Mouse (Mus musculus) midbrain, embryonic 16.5 days (tissue): ENCODE measurements at regions not wholly inside any gene's neighbourhood (a gene's known extent, or its start where the extent isn't known, plus 50 kb on each side); places are given as distances from the start of the nearest gene placed in this dataset.

Source experiments
- ATAC-seq: fragments of 200-750 bp; cut with Nextera tagmentation; 2 replicates; pipeline ENCODE4 v1.8.0; 2017; ENCODE audit warnings: moderate TSS enrichment
- H3K27ac ChIP-seq: fragments of 300-500 bp; sonication (generic); 2 replicates; pipeline ENCODE4 v1.5.1; 2014; ENCODE audit warnings: mild to moderate bottlenecking, low read length, mixed read lengths
- H3K27me3 ChIP-seq: fragments of 300-500 bp; sonication (generic); 2 replicates; pipeline ENCODE4 v1.6.1; 2014; ENCODE audit warnings: low read depth, low read length, mixed read lengths; ENCODE audit not compliant: control insufficient read depth, insufficient read depth
- H3K36me3 ChIP-seq: fragments of 300-500 bp; sonication (generic); 2 replicates; pipeline ENCODE4 v1.6.1; 2014; ENCODE audit warnings: mild to moderate bottlenecking, low read length, moderate library complexity, mixed read lengths; ENCODE audit not compliant: control insufficient read depth, insufficient read depth
- H3K4me1 ChIP-seq: fragments of 300-500 bp; sonication (generic); 2 replicates; pipeline ENCODE4 v1.6.1; 2014; ENCODE audit warnings: mild to moderate bottlenecking, low read length, mixed read lengths; ENCODE audit not compliant: control insufficient read depth, insufficient read depth
- H3K4me2 ChIP-seq: fragments of 300-500 bp; sonication (generic); 2 replicates; pipeline ENCODE4 v1.6.1; 2014; ENCODE audit warnings: mild to moderate bottlenecking, low read length, mixed read lengths
- H3K4me3 ChIP-seq: fragments of 300-500 bp; sonication (generic); 2 replicates; pipeline ENCODE4 v1.5.1; 2014; ENCODE audit warnings: low read depth, mild to moderate bottlenecking, low read length, moderate library complexity, mixed read lengths
- H3K9ac ChIP-seq: fragments of 300-500 bp; sonication (generic); 2 replicates; pipeline ENCODE4 v1.6.1; 2014; ENCODE audit warnings: low read depth, low read length, mixed read lengths
- H3K9me3 ChIP-seq: fragments of 300-500 bp; sonication (generic); replicated peaks from 2 replicates; pipeline ENCODE4 v1.6.1; 2014; ENCODE audit warnings: mild to moderate bottlenecking, low read length, mixed read lengths; ENCODE audit not compliant: control insufficient read depth, poor library complexity, severe bottlenecking
- WGBS: fragments of 180-500 bp; shearing (Covaris S2); extraction: QIAGEN DNeasy Blood & Tissue Kit; methylation state at CpG from one replicate; pipeline ENCODE4 v1.1.7; 2014; 5-methylcytosine and 5-hydroxymethylcytosine counted together

- H3K27ac ChIP-seq: no peak overlapping the region
- no peaks in the 10 kb centered on the region for H3K36me3 ChIP-seq
- no peak for ATAC-seq
- H3K4me1 ChIP-seq: no peaks in the 10 kb centered on the region
- no peaks in the 10 kb centered on the region for H3K9me3 ChIP-seq
- no peaks in the 10 kb centered on the region for H3K27me3 ChIP-seq
- H3K4me3 ChIP-seq: no peak overlapping the region
- 77% methylated on average over 1 of the region's 1 CpGs for WGBS
- no peak overlapping the region for H3K9ac ChIP-seq
- H3K4me2 ChIP-seq: no peak overlapping the region
These were observed 258.4 kb downstream of the Dmrta1 start for GRCm38 (mm10) chr4:89937673-89938072.

DNA sequence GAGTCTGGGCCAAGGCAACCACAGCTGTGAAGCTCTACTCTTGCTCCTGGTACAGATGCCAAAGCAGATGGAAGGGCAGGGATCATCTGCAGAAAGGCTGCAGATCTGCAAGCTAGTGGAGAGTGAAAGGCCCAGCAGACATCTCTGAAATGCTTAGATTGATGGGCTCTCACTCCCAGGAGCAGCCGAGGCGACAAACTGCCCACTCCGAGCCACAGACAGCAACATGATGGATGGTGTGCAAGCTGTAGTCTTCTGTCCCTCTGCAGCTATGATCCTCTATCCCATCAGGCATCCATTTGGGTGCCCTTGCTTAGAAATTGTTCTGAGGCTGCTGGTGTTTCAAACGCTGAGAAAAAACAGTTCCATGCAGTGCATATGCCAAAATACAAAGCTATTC, 262.1 kb downstream of the Dmrta1 start:
- WGBS: 85% methylated on average over 4 of the region's 4 CpGs
- no peaks in the 10 kb centered on the region for H3K27me3 ChIP-seq
- no peaks in the 10 kb centered on the region for H3K4me1 ChIP-seq
- no peak overlapping the region for H3K27ac ChIP-seq
- no peak overlapping the region for H3K4me2 ChIP-seq
- H3K36me3 ChIP-seq: no peaks in the 10 kb centered on the region
- ATAC-seq: no peak
- no peaks in the 10 kb centered on the region for H3K9me3 ChIP-seq
- no peak overlapping the region for H3K4me3 ChIP-seq
- H3K9ac ChIP-seq: no peak overlapping the region

GRCm38 (mm10) chr4:89976146-89976545, 242.5 kb upstream of the Zfp352 start:
- Histone ChIP-seq H3K9me3 (no peaks in the 10 kb centered on the region), H3K36me3 (no peaks in the 10 kb centered on the region), H3K27me3 (no peaks in the 10 kb centered on the region), H3K4me2 (no peak overlapping the region), H3K4me1 (no peaks in the 10 kb centered on the region), H3K27ac (no peak overlapping the region), H3K9ac (no peak overlapping the region), H3K4me3 (no peak overlapping the region)
- WGBS: 84% methylated on average over 3 of the region's 3 CpGs
- no peak for ATAC-seq

GRCm38 (mm10) chr4:90003413-90003812, 215.2 kb upstream of the Zfp352 start:
- Histone ChIP-seq H3K9me3 (no peaks in the 10 kb centered on the region), H3K4me2 (no peak overlapping the region), H3K27ac (no peak overlapping the region), H3K9ac (no peak overlapping the region), H3K4me1 (no peaks in the 10 kb centered on the region), H3K4me3 (no peak overlapping the region), H3K36me3 (no peaks in the 10 kb centered on the region), H3K27me3 (no peaks in the 10 kb centered on the region)
- ATAC-seq: no peak
- WGBS: 89% methylated on average over 3 of the region's 3 CpGs

DNA sequence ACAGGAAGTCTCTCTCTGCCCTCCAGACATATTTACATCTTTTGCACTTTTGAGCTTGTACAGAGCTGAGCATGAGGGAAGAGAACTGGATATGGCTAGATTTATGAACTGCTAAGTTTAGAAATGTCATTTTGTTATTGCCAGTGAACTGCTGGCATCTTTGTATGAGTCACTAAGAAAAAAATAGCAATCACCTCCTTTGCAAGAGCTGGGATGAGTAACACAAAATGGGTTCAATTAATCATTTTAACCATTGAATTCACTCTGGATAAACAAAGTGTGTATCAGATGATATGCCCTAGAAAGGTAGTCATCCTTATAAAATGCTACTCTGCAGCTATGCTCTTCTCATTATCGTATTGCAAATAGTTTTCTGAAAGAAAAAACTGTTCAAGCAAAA, 214.7 kb upstream of the Zfp352 start:
- H3K27ac ChIP-seq: no peak overlapping the region
- no peaks in the 10 kb centered on the region for H3K9me3 ChIP-seq
- ATAC-seq: no peak
- H3K36me3 ChIP-seq: no peaks in the 10 kb centered on the region
- no peaks in the 10 kb centered on the region for H3K4me1 ChIP-seq
- H3K27me3 ChIP-seq: no peaks in the 10 kb centered on the region
- H3K9ac ChIP-seq: no peak overlapping the region
- H3K4me3 ChIP-seq: no peak overlapping the region
- no peak overlapping the region for H3K4me2 ChIP-seq
- WGBS: 87% methylated on average over 1 of the region's 1 CpGs

- H3K4me1 ChIP-seq: no peaks in the 10 kb centered on the region
- no peak overlapping the region for H3K9ac ChIP-seq
- no peak overlapping the region for H3K4me2 ChIP-seq
- H3K27ac ChIP-seq: no peak overlapping the region
- 88% methylated on average over 1 of the region's 1 CpGs for WGBS
- no peaks in the 10 kb centered on the region for H3K27me3 ChIP-seq
- no peak for ATAC-seq
- H3K4me3 ChIP-seq: no peak overlapping the region
- no peaks in the 10 kb centered on the region for H3K9me3 ChIP-seq
- H3K36me3 ChIP-seq: no peaks in the 10 kb centered on the region
These were observed 205.9 kb upstream of the Zfp352 start for GRCm38 (mm10) chr4:90012723-90013122.

DNA sequence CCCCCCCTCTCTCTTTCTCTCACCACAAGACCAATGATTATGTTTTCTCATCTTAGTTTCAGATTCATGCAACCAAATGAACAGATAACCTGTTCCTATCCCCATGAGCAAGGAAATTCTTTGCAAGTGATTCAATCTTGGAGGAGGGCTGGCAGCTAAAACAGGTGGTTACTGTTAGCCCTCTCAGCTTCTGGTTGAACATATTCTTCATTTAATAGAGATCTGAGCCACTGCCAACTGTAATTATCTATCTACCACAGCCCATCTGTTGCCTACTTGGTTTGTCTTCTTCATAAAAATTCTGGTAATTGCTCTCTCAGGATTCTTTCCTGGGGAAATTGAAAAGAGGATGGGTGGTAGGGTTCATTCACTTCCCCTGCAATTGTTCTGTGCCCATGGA, 204.4 kb upstream of the Zfp352 start:
- Histone ChIP-seq H3K9ac (no peak overlapping the region), H3K27me3 (no peaks in the 10 kb centered on the region), H3K36me3 (no peaks in the 10 kb centered on the region), H3K9me3 (no peaks in the 10 kb centered on the region), H3K4me2 (no peak overlapping the region), H3K4me3 (no peak overlapping the region), H3K4me1 (no peaks in the 10 kb centered on the region), H3K27ac (no peak overlapping the region)
- no peak for ATAC-seq
